Mouse (Mus musculus): ENCODE data around the gene Wiz.

Wiz gene

GRCm38 (mm10) chr17:32349037-32349732 is 40.1 kb downstream of the Wiz start:
- DNase-seq (ENCODE audit: low spot score) = peak; percentile 77

- DNase-seq (ENCODE audit: low spot score) = no peak
Observed at GRCm38 (mm10) chr17:32348406-32348805, 40.8 kb downstream of the Wiz start.

GRCm38 (mm10) chr17:32341102-32341501 is 48.1 kb downstream of the Wiz start:
- no peak for DNase-seq (ENCODE audit: low spot score)

- DNase-seq (ENCODE audit: low spot score) = no peak
Observed at GRCm38 (mm10) chr17:32340110-32340509, 49.1 kb downstream of the Wiz start.

GRCm38 (mm10) chr17:32335869-32336268 is 53.4 kb downstream of the Wiz start:
- DNase-seq (ENCODE audit: low spot score) = no peak

GRCm38 (mm10) chr17:32334921-32335320 is 54.3 kb downstream of the Wiz start:
- DNase-seq (ENCODE audit: low spot score) = no peak

- DNase-seq (ENCODE audit: low spot score) = no peak
Observed at GRCm38 (mm10) chr17:32333675-32334303, 55.5 kb downstream of the Wiz start.

GRCm38 (mm10) chr17:32327501-32327900 is 61.7 kb downstream of the Wiz start:
- no peak for DNase-seq (ENCODE audit: low spot score)

- DNase-seq (ENCODE audit: low spot score) = no peak
Observed at GRCm38 (mm10) chr17:32322809-32323208, 66.4 kb downstream of the Wiz start.

- DNase-seq (ENCODE audit: low spot score) = no peak
Observed at GRCm38 (mm10) chr17:32321836-32322235, 67.4 kb downstream of the Wiz start.

GRCm38 (mm10) chr17:32321390-32321734 is 67.9 kb downstream of the Wiz start:
- no peak for DNase-seq (ENCODE audit: low spot score)

GRCm38 (mm10) chr17:32320597-32321389 is 68.4 kb downstream of the Wiz start, which contains the start of gene Akap8:
Gene Akap8, minus strand, starts transcription at chr17:32321238.
- peak; percentile 98 for DNase-seq (ENCODE audit: low spot score)

GRCm38 (mm10) chr17:32319950-32320349 is 69.3 kb downstream of the Wiz start:
- no peak for DNase-seq (ENCODE audit: low spot score)

GRCm38 (mm10) chr17:32317708-32318107 is 71.5 kb downstream of the Wiz start:
- DNase-seq (ENCODE audit: low spot score) = no peak

- DNase-seq (ENCODE audit: low spot score) = no peak
Observed at GRCm38 (mm10) chr17:32317032-32317431, 72.2 kb downstream of the Wiz start.

- no peak for DNase-seq (ENCODE audit: low spot score)
Observed at GRCm38 (mm10) chr17:32315560-32315959, 73.7 kb downstream of the Wiz start.

- no peak for DNase-seq (ENCODE audit: low spot score)
Observed at GRCm38 (mm10) chr17:32313892-32314291, 75.3 kb downstream of the Wiz start.

GRCm38 (mm10) chr17:32312801-32313200 is 76.4 kb downstream of the Wiz start:
- no peak for DNase-seq (ENCODE audit: low spot score)

GRCm38 (mm10) chr17:32307963-32308362 is 81.3 kb downstream of the Wiz start:
- no peak for DNase-seq (ENCODE audit: low spot score)

All from retina, embryonic 14.5 days (tissue).